Mouse (Mus musculus): ENCODE data around the gene Fbxo46.
A peak's percentile ranks its signal among the peaks of the same experiment; 100 is the strongest.

The Fbxo46 gene

GRCm38 (mm10) chr7:19136673-19137334 lies 17.1 kb downstream of the Fbxo46 start:
- DNase-seq, result peak; percentile 94

GRCm38 (mm10) chr7:19137380-19137779 lies 17.7 kb downstream of the Fbxo46 start:
- peak; percentile 90 for DNase-seq

GRCm38 (mm10) chr7:19146793-19147192 lies 27.1 kb downstream of the Fbxo46 start:
- DNase-seq, result peak; percentile 91

- DNase-seq, result no peak
These were observed 27.9 kb downstream of the Fbxo46 start for GRCm38 (mm10) chr7:19147497-19148045.

GRCm38 (mm10) chr7:19148180-19148874 lies 28.7 kb downstream of the Fbxo46 start:
- DNase-seq, result peak; percentile 87

GRCm38 (mm10) chr7:19148875-19149541 lies 29.3 kb downstream of the Fbxo46 start, which contains the start of gene Qpctl:
Gene Qpctl, minus strand, starts transcription at chr7:19149291.
- DNase-seq, result peak; percentile 100

GRCm38 (mm10) chr7:19149626-19150025 lies 30.0 kb downstream of the Fbxo46 start, which contains the start of gene Snrpd2:
Gene Snrpd2, plus strand, starts transcription at chr7:19149722.
- peak; percentile 99 for DNase-seq

- peak; percentile 92 for DNase-seq
These were observed 31.5 kb downstream of the Fbxo46 start for GRCm38 (mm10) chr7:19151121-19151520.

GRCm38 (mm10) chr7:19154796-19155195 lies 35.1 kb downstream of the Fbxo46 start:
- peak; percentile 82 for DNase-seq

- no peak for DNase-seq
These were observed 36.3 kb downstream of the Fbxo46 start for GRCm38 (mm10) chr7:19155825-19156475.

- DNase-seq, result peak; percentile 98
These were observed 37.6 kb downstream of the Fbxo46 start for GRCm38 (mm10) chr7:19157160-19157800.

GRCm38 (mm10) chr7:19158601-19159000 lies 38.9 kb downstream of the Fbxo46 start:
- peak; percentile 79 for DNase-seq

- peak; percentile 90 for DNase-seq
These were observed 39.8 kb downstream of the Fbxo46 start for GRCm38 (mm10) chr7:19159411-19159810.

GRCm38 (mm10) chr7:19160115-19160514 lies 40.5 kb downstream of the Fbxo46 start:
- DNase-seq, result no peak

GRCm38 (mm10) chr7:19162928-19163327 lies 43.3 kb downstream of the Fbxo46 start:
- no peak for DNase-seq

GRCm38 (mm10) chr7:19163752-19164151 lies 44.1 kb downstream of the Fbxo46 start:
- no peak for DNase-seq

- no peak for DNase-seq
These were observed 44.5 kb downstream of the Fbxo46 start for GRCm38 (mm10) chr7:19164189-19164588.

- DNase-seq, result no peak
These were observed 45.3 kb downstream of the Fbxo46 start for GRCm38 (mm10) chr7:19164978-19165377.

- DNase-seq, result peak; percentile 96
These were observed 46.2 kb downstream of the Fbxo46 start, which contains the start of gene Gipr for GRCm38 (mm10) chr7:19165656-19166423. Gene Gipr, minus strand, starts transcription at chr7:19166127.

- DNase-seq, result no peak
These were observed 47.3 kb downstream of the Fbxo46 start for GRCm38 (mm10) chr7:19166990-19167389.

- DNase-seq, result no peak
These were observed 49.8 kb downstream of the Fbxo46 start for GRCm38 (mm10) chr7:19169506-19169905.
